Mouse (Mus musculus) erythroblast, embryonic 14.5 days (primary cell): ENCODE results near the gene Tmem170b.

Source experiments
- GATA1 ChIP-seq: IDR thresholded peaks from 2 replicates; pipeline ENCODE4 v1.6.1; 2012; ENCODE audit warnings: low read length, inconsistent platforms, mixed read lengths
- TAL1 ChIP-seq: IDR thresholded peaks from 3 replicates; pipeline ENCODE4 v1.6.1; 2012; ENCODE audit warnings: low read length, inconsistent platforms, mixed read lengths

GRCm38 (mm10) chr13:41642851-41643250 lies 37.1 kb downstream of the Tmem170b start:
- TF ChIP-seq GATA1, result no peak
- TF ChIP-seq TAL1, result no peak
